Mouse (Mus musculus) forebrain, embryonic 15.5 days (tissue): ENCODE results near the gene Paxx. TPM values are rescaled to one million over a fixed set of nuclear protein-coding genes. Genes with fewer than 3 reads are reported as not detected.

ENCODE experiments used
- ATAC-seq: fragments of 200-750 bp; cut with Nextera tagmentation; replicated peaks from 2 replicates; pipeline ENCODE4 v1.8.0; 2017; ENCODE audit warnings: mild to moderate bottlenecking, moderate TSS enrichment, moderate library complexity
- H3K27ac ChIP-seq: fragments of 300-500 bp; sonication (generic); replicated peaks from 2 replicates; pipeline ENCODE4 v1.5.1; 2015; ENCODE audit warnings: mild to moderate bottlenecking, inconsistent platforms
- H3K27me3 ChIP-seq: fragments of 300-500 bp; sonication (generic); 2 replicates; pipeline ENCODE4 v1.6.1; 2015; ENCODE audit warnings: inconsistent platforms
- H3K36me3 ChIP-seq: fragments of 300-500 bp; sonication (generic); 2 replicates; pipeline ENCODE4 v1.6.1; 2015; ENCODE audit warnings: mild to moderate bottlenecking, inconsistent platforms
- H3K4me1 ChIP-seq: fragments of 300-500 bp; sonication (generic); 2 replicates; pipeline ENCODE4 v1.6.1; 2015; ENCODE audit warnings: inconsistent platforms
- H3K4me2 ChIP-seq: fragments of 300-500 bp; sonication (generic); replicated peaks from 2 replicates; pipeline ENCODE4 v1.6.1; 2015; ENCODE audit warnings: mild to moderate bottlenecking, inconsistent platforms
- H3K4me3 ChIP-seq: fragments of 300-500 bp; sonication (generic); 2 replicates; pipeline ENCODE4 v1.5.1; 2015; ENCODE audit warnings: mild to moderate bottlenecking, inconsistent platforms
- H3K9ac ChIP-seq: fragments of 300-500 bp; sonication (generic); replicated peaks from 2 replicates; pipeline ENCODE4 v1.6.1; 2015; ENCODE audit warnings: mild to moderate bottlenecking, inconsistent platforms
- H3K9me3 ChIP-seq: fragments of 300-500 bp; sonication (generic); 2 replicates; pipeline ENCODE4 v1.6.1; 2016; ENCODE audit warnings: inconsistent platforms
- WGBS: fragments of 180-500 bp; shearing (Covaris S2); methylation state at CpG from one replicate; pipeline ENCODE4 v1.1.7; 2015; ENCODE audit warnings: mixed read lengths; 5-methylcytosine and 5-hydroxymethylcytosine counted together
- polyA plus RNA-seq: library from polyadenylated mRNA; unstranded; fragments of >200 nt; fragmentation: Nextera tagmentation; extraction: Ambion mirVana; gene quantifications from 2 replicates; pipeline ENCODE4 v1.2.1, GENCODE M21; 2015

The Paxx gene
- polyA plus RNA-seq, 1 experiment from 2014 or later: 101 TPM

GRCm38 (mm10) chr2:25498622-25499478 lies 38.0 kb upstream of the Paxx start:
- no peak for ATAC-seq
- Histone ChIP-seq H3K36me3 (peaks cover 9% of the 10 kb centered on the region; the same call in 1 of the 2 replicates), H3K9me3 (no peaks in the 10 kb centered on the region), H3K9ac (no peak overlapping the region), H3K4me3 (no peak overlapping the region), H3K4me2 (no peak overlapping the region), H3K4me1 (peaks cover 19% of the 10 kb centered on the region), H3K27ac (no peak overlapping the region), H3K27me3 (no peaks in the 10 kb centered on the region)
- WGBS: 70% methylated on average over 15 of the region's 15 CpGs

DNA sequence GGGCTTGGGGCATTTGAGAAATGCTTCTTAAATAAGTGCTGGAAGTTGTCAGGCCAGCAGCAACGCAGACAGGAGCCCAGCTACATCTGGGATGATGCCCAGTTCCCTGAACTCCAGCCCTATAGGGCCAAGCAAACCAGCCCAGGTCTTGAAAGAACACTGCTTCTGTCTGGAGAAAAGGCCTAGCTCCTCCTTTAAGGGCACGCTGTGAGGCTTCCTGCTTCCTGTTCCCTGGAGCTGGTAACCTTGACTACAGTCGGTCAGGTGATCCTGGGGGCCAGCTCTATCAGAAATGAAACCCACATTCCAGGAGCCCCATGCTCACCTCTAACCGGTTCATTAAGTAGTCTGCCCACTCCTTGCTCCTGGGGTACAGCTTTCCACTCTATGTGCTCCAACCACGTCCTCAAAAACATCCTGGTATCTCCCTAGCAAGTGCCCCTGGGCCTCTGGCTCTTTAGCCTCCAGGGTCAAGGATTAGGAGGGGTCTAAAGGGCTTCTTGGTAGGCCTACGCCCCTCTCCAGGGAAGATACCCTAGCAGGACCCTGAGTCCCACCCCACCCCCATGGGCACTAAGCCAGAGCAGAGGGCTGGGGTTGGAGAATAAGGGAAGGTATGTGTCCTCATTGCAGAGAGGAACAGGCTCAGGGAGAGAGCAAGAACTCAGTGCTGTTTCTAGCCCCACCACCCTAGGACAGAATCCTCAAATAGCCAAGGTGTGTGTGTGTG lies 37.1 kb upstream of the Paxx start:
- no peaks in the 10 kb centered on the region for H3K9me3 ChIP-seq
- peaks cover 19% of the 10 kb centered on the region for H3K4me1 ChIP-seq
- no peak overlapping the region for H3K4me3 ChIP-seq
- H3K27ac ChIP-seq: no peak overlapping the region
- no peak for ATAC-seq
- H3K27me3 ChIP-seq: no peaks in the 10 kb centered on the region
- H3K9ac ChIP-seq: no peak overlapping the region
- peaks cover under 1% of the 10 kb centered on the region; the same call in 1 of the 2 replicates for H3K36me3 ChIP-seq
- WGBS: 62% methylated on average over 6 of the region's 6 CpGs
- H3K4me2 ChIP-seq: no peak overlapping the region

- no peaks in the 10 kb centered on the region for H3K36me3 ChIP-seq
- H3K4me1 ChIP-seq: peaks cover 9% of the 10 kb centered on the region
- WGBS: 42% methylated on average over 4 of the region's 4 CpGs
- no peaks in the 10 kb centered on the region for H3K9me3 ChIP-seq
- no peaks in the 10 kb centered on the region for H3K27me3 ChIP-seq
- ATAC-seq: no peak
- no peak overlapping the region for H3K27ac ChIP-seq
- no peak overlapping the region for H3K4me2 ChIP-seq
- no peak overlapping the region for H3K4me3 ChIP-seq
- H3K9ac ChIP-seq: no peak overlapping the region
Measured at GRCm38 (mm10) chr2:25496462-25496861, 35.6 kb upstream of the Paxx start.

DNA sequence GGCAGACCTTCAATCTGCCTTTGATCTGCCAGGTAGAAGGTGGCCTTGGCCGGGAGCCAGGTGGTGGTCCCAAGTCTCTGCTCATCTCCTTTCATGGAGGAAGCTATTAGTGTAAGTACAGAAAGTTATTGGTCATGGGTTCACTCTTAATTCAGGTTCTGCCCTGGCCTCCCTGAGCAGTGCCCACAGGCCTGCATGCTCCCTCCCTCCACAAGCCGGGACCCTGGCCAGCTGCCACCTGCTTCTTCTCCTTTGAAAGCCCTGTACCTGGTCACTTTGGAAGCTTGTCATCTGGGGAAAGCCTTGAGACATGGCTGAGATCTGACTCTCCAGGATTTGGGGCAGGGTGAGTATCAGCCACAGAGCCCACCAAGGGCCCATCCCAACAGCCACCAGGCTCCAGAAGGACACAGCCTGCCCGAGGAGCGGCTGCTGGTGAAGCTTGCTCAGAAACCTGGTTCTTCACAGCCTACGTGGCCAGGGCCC lies 32.6 kb upstream of the Paxx start, which contains the start of gene Lcn12:
Gene Lcn12 (minus strand): TSS at position 436 of the 486 bp plus-strand sequence.
- 85% methylated on average over 5 of the region's 5 CpGs for WGBS
- no peak for ATAC-seq
- no peak within 1 kb of the TSS for H3K9ac ChIP-seq
- H3K4me1 ChIP-seq: no peaks in the 10 kb centered on the region
- no peak within 1 kb of the TSS for H3K4me2 ChIP-seq
- no peak within 1 kb of the TSS for H3K4me3 ChIP-seq
- no peaks in the 10 kb centered on the region for H3K27me3 ChIP-seq
- no peaks in the 10 kb centered on the region for H3K9me3 ChIP-seq
- no peaks in the 10 kb centered on the region for H3K36me3 ChIP-seq
- no peak within 1 kb of the TSS for H3K27ac ChIP-seq

DNA sequence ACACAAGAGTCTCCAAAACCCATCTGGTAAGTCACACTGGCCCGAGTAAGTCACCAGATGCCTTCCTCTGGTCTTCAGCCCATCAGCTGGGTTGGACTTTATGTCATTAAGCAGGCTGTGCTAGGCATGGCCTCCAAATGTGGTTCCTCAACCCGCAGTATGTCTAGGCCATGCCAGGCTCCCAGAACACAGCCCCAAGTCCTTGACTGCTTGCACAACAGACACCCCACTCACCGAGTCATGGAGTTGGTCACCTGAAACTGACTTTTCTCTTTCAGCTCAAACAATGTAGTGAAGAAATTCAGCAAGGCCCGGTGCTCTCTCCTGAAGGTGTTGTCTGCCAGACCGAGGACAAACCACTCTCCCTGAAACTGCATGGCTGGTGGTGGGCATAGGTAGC lies 32.1 kb upstream of the Paxx start:
- Histone ChIP-seq H3K27me3 (no peaks in the 10 kb centered on the region), H3K9me3 (no peaks in the 10 kb centered on the region), H3K4me2 (no peak overlapping the region), H3K4me3 (no peak overlapping the region), H3K36me3 (no peaks in the 10 kb centered on the region), H3K9ac (no peak overlapping the region), H3K27ac (no peak overlapping the region), H3K4me1 (no peaks in the 10 kb centered on the region)
- no peak for ATAC-seq
- 88% methylated on average over 5 of the region's 5 CpGs for WGBS

DNA sequence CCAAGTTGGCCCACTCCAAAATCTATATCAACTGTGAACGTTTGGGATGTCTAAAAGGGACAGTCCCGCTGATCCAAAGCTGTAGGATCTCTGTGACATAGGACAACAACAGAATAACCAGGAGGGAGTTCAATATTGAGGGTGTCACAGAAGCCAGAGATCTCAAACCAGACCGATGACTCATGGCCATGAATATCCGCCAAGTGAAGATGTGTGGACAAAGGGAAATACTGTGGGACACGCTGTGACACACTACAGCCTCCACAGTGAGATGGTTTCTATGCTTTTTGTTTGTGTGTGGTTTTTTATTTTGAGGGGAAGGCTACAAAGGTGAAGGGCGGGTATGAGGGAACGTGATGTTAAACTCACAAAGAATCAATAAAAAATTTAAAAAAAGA lies 27.8 kb upstream of the Paxx start:
- no peaks in the 10 kb centered on the region for H3K27me3 ChIP-seq
- 83% methylated on average over 7 of the region's 7 CpGs for WGBS
- no peak overlapping the region for H3K4me2 ChIP-seq
- no peaks in the 10 kb centered on the region for H3K9me3 ChIP-seq
- H3K4me3 ChIP-seq: no peak overlapping the region
- no peak for ATAC-seq
- no peaks in the 10 kb centered on the region for H3K4me1 ChIP-seq
- no peak overlapping the region for H3K9ac ChIP-seq
- H3K36me3 ChIP-seq: no peaks in the 10 kb centered on the region
- no peak overlapping the region for H3K27ac ChIP-seq

DNA sequence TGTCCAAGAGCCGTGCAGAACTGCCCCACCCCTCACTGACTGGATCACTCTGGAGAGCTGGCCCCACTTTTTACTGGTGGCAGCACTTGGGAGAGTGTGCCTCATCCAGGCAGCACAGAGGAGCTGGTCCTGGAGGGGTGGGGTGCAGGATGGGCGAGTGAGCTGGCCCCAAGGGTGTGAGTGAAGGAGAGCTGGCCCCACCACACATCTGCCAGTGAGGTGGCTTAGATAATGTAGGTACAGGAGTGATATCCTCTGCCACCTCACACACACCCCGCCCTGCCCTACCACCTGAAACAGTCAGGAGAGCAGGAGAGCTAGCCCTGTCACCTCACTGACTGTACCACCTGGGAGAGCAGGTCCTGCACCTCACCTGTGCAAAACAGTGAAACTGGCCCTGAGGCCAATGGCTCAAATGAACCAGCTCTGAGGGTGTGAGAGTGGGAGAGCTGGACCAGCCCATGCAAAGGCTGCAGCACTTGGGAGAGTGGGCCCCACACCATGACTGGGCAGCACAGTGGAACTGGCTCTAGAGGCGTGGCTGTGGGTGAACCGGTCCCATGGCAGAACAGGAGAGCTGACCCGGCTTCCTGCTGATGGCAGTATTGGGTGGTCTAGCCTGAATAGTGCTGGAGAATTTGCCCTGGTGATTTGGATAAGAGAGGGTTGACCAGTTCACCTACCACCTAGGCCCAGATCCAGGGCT lies 27.2 kb upstream of the Paxx start:
- Histone ChIP-seq H3K4me3 (no peak overlapping the region), H3K27ac (no peak overlapping the region), H3K4me2 (no peak overlapping the region), H3K27me3 (no peaks in the 10 kb centered on the region), H3K4me1 (no peaks in the 10 kb centered on the region), H3K36me3 (no peaks in the 10 kb centered on the region), H3K9ac (no peak overlapping the region), H3K9me3 (no peaks in the 10 kb centered on the region)
- WGBS: 79% methylated on average over 6 of the region's 6 CpGs
- ATAC-seq: no peak

GRCm38 (mm10) chr2:25484901-25485647 lies 24.2 kb upstream of the Paxx start:
- no peak overlapping the region for H3K4me2 ChIP-seq
- no peak overlapping the region for H3K9ac ChIP-seq
- no peak overlapping the region for H3K4me3 ChIP-seq
- no peaks in the 10 kb centered on the region for H3K4me1 ChIP-seq
- H3K36me3 ChIP-seq: no peaks in the 10 kb centered on the region
- no peaks in the 10 kb centered on the region for H3K9me3 ChIP-seq
- WGBS: 75% methylated on average over 11 of the region's 11 CpGs
- ATAC-seq: no peak
- no peaks in the 10 kb centered on the region for H3K27me3 ChIP-seq
- no peak overlapping the region for H3K27ac ChIP-seq

- no peak for ATAC-seq
- no peak overlapping the region for H3K4me2 ChIP-seq
- no peak overlapping the region for H3K9ac ChIP-seq
- 24% methylated on average over 7 of the region's 7 CpGs for WGBS
- H3K4me3 ChIP-seq: no peak overlapping the region
- H3K36me3 ChIP-seq: no peaks in the 10 kb centered on the region
- no peaks in the 10 kb centered on the region for H3K4me1 ChIP-seq
- no peak overlapping the region for H3K27ac ChIP-seq
- H3K27me3 ChIP-seq: no peaks in the 10 kb centered on the region
- no peaks in the 10 kb centered on the region for H3K9me3 ChIP-seq
Measured at GRCm38 (mm10) chr2:25482969-25483368, 22.1 kb upstream of the Paxx start.

- H3K27ac ChIP-seq: no peak overlapping the region
- no peaks in the 10 kb centered on the region for H3K36me3 ChIP-seq
Measured at GRCm38 (mm10) chr2:25480541-25480940, 19.6 kb upstream of the Paxx start.

GRCm38 (mm10) chr2:25479551-25480311 lies 18.8 kb upstream of the Paxx start:
- H3K4me2 ChIP-seq: no peak overlapping the region
- no peaks in the 10 kb centered on the region for H3K27me3 ChIP-seq
- no peak overlapping the region for H3K4me3 ChIP-seq
- H3K9me3 ChIP-seq: no peaks in the 10 kb centered on the region
- H3K9ac ChIP-seq: no peak overlapping the region
- 76% methylated on average over 10 of the region's 10 CpGs for WGBS
- no peaks in the 10 kb centered on the region for H3K4me1 ChIP-seq
- no peak overlapping the region for H3K27ac ChIP-seq
- no peaks in the 10 kb centered on the region for H3K36me3 ChIP-seq
- ATAC-seq: no peak

More at GRCm38 (mm10) chr2:25480541-25480940, 19.6 kb upstream of the Paxx start:
- H3K27me3 ChIP-seq: no peaks in the 10 kb centered on the region
- no peaks in the 10 kb centered on the region for H3K4me1 ChIP-seq
- H3K9ac ChIP-seq: no peak overlapping the region
- no peak for ATAC-seq
- H3K9me3 ChIP-seq: no peaks in the 10 kb centered on the region
- 95% methylated on average over 1 of the region's 1 CpGs for WGBS
- no peak overlapping the region for H3K4me3 ChIP-seq
- no peak overlapping the region for H3K4me2 ChIP-seq
